Mouse (Mus musculus) MEL (cell line): ENCODE data around the gene Nectin2.

Experiments used
- CTCF ChIP-seq, 3 experiments: IDR thresholded peaks in 2 of 3; conservative IDR thresholded peaks in 1 of 3; 2 replicates each; pipeline ENCODE4 v1.5.1; 2011 to 2012; ENCODE audit warnings: low read length in 3 of 3, low read depth in 2 of 3, mild to moderate bottlenecking in 2 of 3, improper control_type of control experiment in 1 of 3, inconsistent platforms in 1 of 3, mixed read lengths in 1 of 3, moderate library complexity in 1 of 3; ENCODE audit not compliant: control insufficient read depth in 1 of 3, insufficient read depth in 1 of 3, poor library complexity in 1 of 3, severe bottlenecking in 1 of 3
- ELF1 ChIP-seq: IDR thresholded peaks from 2 replicates; pipeline ENCODE4 v1.6.1; 2014; ENCODE audit warnings: low read depth, mild to moderate bottlenecking, inconsistent platforms, low read length, improper control_type of control experiment, moderate library complexity
- GATA1 ChIP-seq: IDR thresholded peaks from 2 replicates; pipeline ENCODE4 v1.6.1; 2011; ENCODE audit warnings: low read depth, low read length, improper control_type of control experiment
- KAT2A ChIP-seq: conservative IDR thresholded peaks from 2 replicates; pipeline ENCODE4 v1.6.1; 2012; ENCODE audit warnings: low read depth, low read length, improper control_type of control experiment, inconsistent platforms
- MAFK ChIP-seq: IDR thresholded peaks from 2 replicates; pipeline ENCODE4 v1.6.1; 2011; ENCODE audit warnings: low read depth, mild to moderate bottlenecking, low read length, improper control_type of control experiment, borderline replicate concordance
- MXI1 ChIP-seq: IDR thresholded peaks from 2 replicates; pipeline ENCODE4 v1.6.1; 2011; ENCODE audit warnings: mild to moderate bottlenecking, low read depth, low read length, improper control_type of control experiment
- POLR2A ChIP-seq, 2 experiments: IDR thresholded peaks; 2 replicates each; pipeline ENCODE4 v1.6.1; 2011 to 2012; ENCODE audit warnings: low read length in 2 of 2, mild to moderate bottlenecking in 2 of 2, control low read depth in 1 of 2, improper control_type of control experiment in 1 of 2, low read depth in 1 of 2, moderate library complexity in 1 of 2; ENCODE audit not compliant: control insufficient read depth in 1 of 2, insufficient read depth in 1 of 2, poor library complexity in 1 of 2
- UBTF ChIP-seq: IDR thresholded peaks from 2 replicates; pipeline ENCODE4 v1.6.1; 2012; ENCODE audit warnings: low read depth, mild to moderate bottlenecking, inconsistent platforms, low read length, improper control_type of control experiment, moderate library complexity, borderline replicate concordance; ENCODE audit not compliant: insufficient read depth
- USF2 ChIP-seq, 2 experiments: IDR thresholded peaks; 2 replicates each; pipeline ENCODE4 v1.6.1; 2011 to 2012; ENCODE audit warnings: improper control_type of control experiment in 2 of 2, low read length in 2 of 2, borderline replicate concordance in 1 of 2, inconsistent platforms in 1 of 2, low read depth in 1 of 2, mild to moderate bottlenecking in 1 of 2; ENCODE audit not compliant: insufficient read depth in 1 of 2
- ZC3H11A ChIP-seq: IDR thresholded peaks from 2 replicates; pipeline ENCODE4 v1.6.1; 2012; ENCODE audit warnings: low read depth, mild to moderate bottlenecking, inconsistent platforms, low read length, improper control_type of control experiment
- ZNF384 ChIP-seq: IDR thresholded peaks from 2 replicates; pipeline ENCODE4 v1.6.1; 2012; ENCODE audit warnings: low read depth, mild to moderate bottlenecking, inconsistent platforms, low read length, improper control_type of control experiment

DNA sequence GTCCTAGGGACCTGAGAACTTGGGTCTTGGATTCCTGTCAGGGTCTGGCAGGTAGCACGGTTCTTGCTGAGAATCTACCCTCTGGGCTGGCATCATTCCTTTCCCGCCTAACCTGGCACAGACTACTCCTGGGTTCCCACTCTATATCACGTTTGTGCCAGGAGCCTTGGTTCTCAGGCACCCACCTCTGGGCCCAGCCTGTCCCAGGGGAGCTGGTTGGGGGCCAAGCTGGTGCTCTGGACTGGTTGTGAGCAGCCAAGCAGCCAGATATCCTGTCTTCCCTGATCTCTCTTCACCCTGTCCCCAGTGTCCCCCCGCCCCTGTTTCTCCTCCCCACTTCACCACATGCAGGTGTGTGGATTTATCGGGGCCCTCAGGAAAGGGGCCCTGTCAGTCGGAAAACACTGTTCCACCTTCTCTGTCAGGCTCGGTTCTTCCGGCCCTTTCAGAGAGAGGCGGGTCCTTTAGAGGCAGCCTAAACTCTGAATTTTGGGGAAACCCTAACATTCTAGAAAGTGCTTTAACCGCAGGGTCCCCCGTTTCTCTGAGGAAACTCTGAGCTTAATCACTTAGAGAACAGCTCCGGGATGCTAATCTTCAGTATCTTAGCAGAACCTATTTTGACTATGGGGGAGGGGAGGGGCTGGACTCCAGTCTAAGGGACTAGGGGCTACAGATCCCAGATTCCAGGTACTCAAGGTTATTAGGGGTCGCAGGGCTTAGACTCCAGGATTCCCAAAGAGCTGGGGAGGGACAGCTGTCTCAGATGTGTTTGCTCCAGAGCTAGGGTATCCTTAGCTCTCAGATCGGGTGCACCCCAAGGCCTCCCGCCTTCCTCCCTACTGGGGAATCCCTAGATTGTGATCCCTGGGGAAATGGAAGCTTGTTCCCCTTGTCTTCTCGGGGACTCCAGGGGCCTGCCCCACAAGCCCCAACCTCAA, 19.4 kb upstream of the Nectin2 start:
- TF ChIP-seq USF2 (IDR thresholded peaks at IDR 0.05; ENCODE audit: borderline replicate concordance in 1 of 2, insufficient read depth in 1 of 2, low read depth in 1 of 2, low read length in 2 of 2) (no peak), GATA1 (no peak), ZC3H11A (no peak), UBTF (no peak), KAT2A (no peak), POLR2A (IDR thresholded peaks at IDR 0.05; ENCODE audit: control insufficient read depth in 1 of 2, insufficient read depth in 1 of 2, low read depth in 1 of 2, low read length in 2 of 2, poor library complexity in 1 of 2) (no peak), CTCF (IDR thresholded peaks at IDR 0.05 in 2 of 3, conservative IDR thresholded peaks at IDR 0.05 in 1 of 3; ENCODE audit: control insufficient read depth in 1 of 3, insufficient read depth in 1 of 3, low read depth in 2 of 3, low read length in 3 of 3, poor library complexity in 1 of 3, severe bottlenecking in 1 of 3) (no peak), MAFK (no peak), MXI1 (no peak), ELF1 (no peak), ZNF384 (no peak)
